Mouse (Mus musculus) hindbrain, embryonic 16.5 days (tissue): Measurements from ENCODE around the gene Lrrc7. TPM values are rescaled to one million over a fixed set of nuclear protein-coding genes. Genes with fewer than 3 reads are reported as not detected.

ENCODE experiments used
- ATAC-seq: fragments of 200-750 bp; cut with Nextera tagmentation; 2 replicates; pipeline ENCODE4 v1.8.0; 2017; ENCODE audit warnings: moderate TSS enrichment, moderate library complexity
- H3K27ac ChIP-seq: fragments of 300-500 bp; sonication (generic); 2 replicates; pipeline ENCODE4 v1.5.1; 2014; ENCODE audit warnings: low read depth, mild to moderate bottlenecking, control low read depth, low read length, moderate library complexity
- H3K27me3 ChIP-seq: fragments of 300-500 bp; sonication (generic); replicated peaks from 2 replicates; pipeline ENCODE4 v1.6.1; 2014; ENCODE audit warnings: low read length; ENCODE audit not compliant: control insufficient read depth, insufficient read depth
- H3K36me3 ChIP-seq: fragments of 300-500 bp; sonication (generic); 2 replicates; pipeline ENCODE4 v1.6.1; 2014; ENCODE audit warnings: mild to moderate bottlenecking, low read length, moderate library complexity, mixed read lengths; ENCODE audit not compliant: control insufficient read depth, insufficient read depth
- H3K4me1 ChIP-seq: fragments of 300-500 bp; sonication (generic); 2 replicates; pipeline ENCODE4 v1.6.1; 2014; ENCODE audit warnings: low read depth, low read length; ENCODE audit not compliant: control insufficient read depth, insufficient read depth
- H3K4me2 ChIP-seq: fragments of 300-500 bp; sonication (generic); 2 replicates; pipeline ENCODE4 v1.6.1; 2014; ENCODE audit warnings: mild to moderate bottlenecking, low read length, control low read depth, moderate library complexity
- H3K4me3 ChIP-seq: fragments of 300-500 bp; sonication (generic); 2 replicates; pipeline ENCODE4 v1.5.1; 2014; ENCODE audit warnings: mild to moderate bottlenecking, low read length, control low read depth, moderate library complexity
- H3K9ac ChIP-seq: fragments of 300-500 bp; sonication (generic); 2 replicates; pipeline ENCODE4 v1.6.1; 2014; ENCODE audit warnings: low read depth, mild to moderate bottlenecking, control low read depth, low read length, moderate library complexity
- H3K9me3 ChIP-seq: fragments of 300-500 bp; sonication (generic); 2 replicates; pipeline ENCODE4 v1.6.1; 2014; ENCODE audit warnings: mild to moderate bottlenecking, low read length, moderate library complexity; ENCODE audit not compliant: control insufficient read depth
- WGBS: fragments of 180-500 bp; shearing (Covaris S2); extraction: QIAGEN DNeasy Blood & Tissue Kit; methylation state at CpG from one replicate; pipeline ENCODE4 v1.1.7; 2014; 5-methylcytosine and 5-hydroxymethylcytosine counted together
- polyA plus RNA-seq: library from polyadenylated mRNA; unstranded; fragments of >200 nt; fragmentation: Nextera tagmentation; extraction: Ambion mirVana; gene quantifications from 2 replicates; pipeline ENCODE4 v1.2.1, GENCODE M21; 2015

The Lrrc7 gene
- polyA plus RNA-seq, 1 experiment from 2014 or later = 10.7 TPM

- H3K9ac ChIP-seq = no peak overlapping the region
- 51% methylated on average over 1 of the region's 1 CpGs for WGBS
- H3K4me2 ChIP-seq = no peak overlapping the region
- H3K36me3 ChIP-seq = no peaks in the 10 kb centered on the region
- no peak overlapping the region for H3K27ac ChIP-seq
- no peaks in the 10 kb centered on the region for H3K4me1 ChIP-seq
- no peak overlapping the region for H3K4me3 ChIP-seq
- H3K9me3 ChIP-seq = no peaks in the 10 kb centered on the region
- no peak for ATAC-seq
- H3K27me3 ChIP-seq = no peaks in the 10 kb centered on the region
Measured at GRCm38 (mm10) chr3:158386848-158387247, 175.2 kb downstream of the Lrrc7 start.

GRCm38 (mm10) chr3:158375885-158376284 lies 186.1 kb downstream of the Lrrc7 start:
- 8% methylated on average over 1 of the region's 1 CpGs for WGBS
- no peaks in the 10 kb centered on the region for H3K9me3 ChIP-seq
- no peaks in the 10 kb centered on the region for H3K27me3 ChIP-seq
- no peak overlapping the region for H3K4me2 ChIP-seq
- H3K4me3 ChIP-seq = no peak overlapping the region
- no peak overlapping the region for H3K9ac ChIP-seq
- no peak for ATAC-seq
- H3K36me3 ChIP-seq = no peaks in the 10 kb centered on the region
- no peaks in the 10 kb centered on the region for H3K4me1 ChIP-seq
- no peak overlapping the region for H3K27ac ChIP-seq

GRCm38 (mm10) chr3:158369169-158369568 lies 192.9 kb downstream of the Lrrc7 start:
- H3K27ac ChIP-seq = no peak overlapping the region
- WGBS = 82% methylated on average over 3 of the region's 3 CpGs
- H3K4me2 ChIP-seq = no peak overlapping the region
- ATAC-seq = no peak
- no peaks in the 10 kb centered on the region for H3K27me3 ChIP-seq
- H3K36me3 ChIP-seq = no peaks in the 10 kb centered on the region
- no peak overlapping the region for H3K9ac ChIP-seq
- H3K4me1 ChIP-seq = no peaks in the 10 kb centered on the region
- H3K9me3 ChIP-seq = no peaks in the 10 kb centered on the region
- no peak overlapping the region for H3K4me3 ChIP-seq

- no peak for ATAC-seq
- no peaks in the 10 kb centered on the region for H3K9me3 ChIP-seq
- H3K4me3 ChIP-seq = no peak overlapping the region
- H3K9ac ChIP-seq = no peak overlapping the region
- H3K27ac ChIP-seq = no peak overlapping the region
- no peaks in the 10 kb centered on the region for H3K36me3 ChIP-seq
- H3K27me3 ChIP-seq = no peaks in the 10 kb centered on the region
- no peaks in the 10 kb centered on the region for H3K4me1 ChIP-seq
- no peak overlapping the region for H3K4me2 ChIP-seq
- 82% methylated on average over 3 of the region's 3 CpGs for WGBS
Measured at GRCm38 (mm10) chr3:158365801-158366200, 196.2 kb downstream of the Lrrc7 start.

GRCm38 (mm10) chr3:158362091-158362490 lies 199.9 kb downstream of the Lrrc7 start:
- H3K9ac ChIP-seq = no peak overlapping the region
- H3K9me3 ChIP-seq = no peaks in the 10 kb centered on the region
- no peak for ATAC-seq
- no peaks in the 10 kb centered on the region for H3K4me1 ChIP-seq
- no peak overlapping the region for H3K27ac ChIP-seq
- no peaks in the 10 kb centered on the region for H3K36me3 ChIP-seq
- no peak overlapping the region for H3K4me3 ChIP-seq
- 78% methylated on average over 2 of the region's 2 CpGs for WGBS
- H3K4me2 ChIP-seq = no peak overlapping the region
- H3K27me3 ChIP-seq = no peaks in the 10 kb centered on the region

GRCm38 (mm10) chr3:158356706-158357105 lies 205.3 kb downstream of the Lrrc7 start:
- H3K4me3 ChIP-seq = no peak overlapping the region
- H3K27ac ChIP-seq = no peak overlapping the region
- WGBS = 76% methylated on average over 1 of the region's 1 CpGs
- ATAC-seq = no peak
- no peak overlapping the region for H3K4me2 ChIP-seq
- H3K36me3 ChIP-seq = no peaks in the 10 kb centered on the region
- H3K4me1 ChIP-seq = no peaks in the 10 kb centered on the region
- no peaks in the 10 kb centered on the region for H3K27me3 ChIP-seq
- H3K9me3 ChIP-seq = no peaks in the 10 kb centered on the region
- H3K9ac ChIP-seq = no peak overlapping the region

- Histone ChIP-seq H3K4me2 (no peak overlapping the region), H3K4me3 (no peak overlapping the region), H3K4me1 (no peaks in the 10 kb centered on the region), H3K27ac (no peak overlapping the region), H3K9ac (no peak overlapping the region), H3K27me3 (no peaks in the 10 kb centered on the region), H3K36me3 (no peaks in the 10 kb centered on the region), H3K9me3 (no peaks in the 10 kb centered on the region)
- 94% methylated on average over 4 of the region's 4 CpGs for WGBS
- ATAC-seq = no peak
Measured at GRCm38 (mm10) chr3:158356194-158356593, 205.8 kb downstream of the Lrrc7 start.

GRCm38 (mm10) chr3:158340808-158341207 lies 221.2 kb downstream of the Lrrc7 start:
- Histone ChIP-seq H3K9me3 (0 out of 2 replicates have a peak, but pooled peaks cover 3% of the 10 kb centered on the region), H3K27me3 (no peaks in the 10 kb centered on the region), H3K4me3 (no peak overlapping the region), H3K4me1 (no peaks in the 10 kb centered on the region), H3K27ac (no peak overlapping the region), H3K9ac (no peak overlapping the region), H3K4me2 (no peak overlapping the region), H3K36me3 (no peaks in the 10 kb centered on the region)
- ATAC-seq = no peak

- ATAC-seq = no peak
- no peak overlapping the region for H3K4me2 ChIP-seq
- no peaks in the 10 kb centered on the region for H3K9me3 ChIP-seq
- no peaks in the 10 kb centered on the region for H3K27me3 ChIP-seq
- H3K36me3 ChIP-seq = no peaks in the 10 kb centered on the region
- no peak overlapping the region for H3K4me3 ChIP-seq
- no peak overlapping the region for H3K9ac ChIP-seq
- no peak overlapping the region for H3K27ac ChIP-seq
- no peaks in the 10 kb centered on the region for H3K4me1 ChIP-seq
Measured at GRCm38 (mm10) chr3:158330085-158330484, 231.9 kb downstream of the Lrrc7 start.

- Histone ChIP-seq H3K27ac (no peak overlapping the region), H3K9ac (no peak overlapping the region), H3K4me3 (no peak overlapping the region), H3K27me3 (no peaks in the 10 kb centered on the region), H3K9me3 (no peaks in the 10 kb centered on the region), H3K4me1 (no peaks in the 10 kb centered on the region), H3K4me2 (no peak overlapping the region), H3K36me3 (no peaks in the 10 kb centered on the region)
- ATAC-seq = no peak
- WGBS = 58% methylated on average over 2 of the region's 2 CpGs
Measured at GRCm38 (mm10) chr3:158310391-158310790, 251.6 kb downstream of the Lrrc7 start.
